Mouse (Mus musculus) CH12.LX (cell line): ENCODE data around the gene Dpf1.

Experiments
- BHLHE40 ChIP-seq: IDR thresholded peaks from 2 replicates; pipeline ENCODE4 v1.6.1; 2011; ENCODE audit warnings: mild to moderate bottlenecking, low read depth, low read length, improper control_type of control experiment
- CTCF ChIP-seq, 2 experiments: IDR thresholded peaks in 1 of 2; conservative IDR thresholded peaks in 1 of 2; 2 replicates each; pipeline ENCODE4 v1.5.1; 2011 to 2012; ENCODE audit warnings: low read depth in 2 of 2, low read length in 2 of 2, improper control_type of control experiment in 1 of 2, inconsistent platforms in 1 of 2, mild to moderate bottlenecking in 1 of 2, moderate library complexity in 1 of 2
- GABPA ChIP-seq: IDR thresholded peaks from 2 replicates; pipeline ENCODE4 v1.6.1; 2012; ENCODE audit warnings: low read depth, low read length, improper control_type of control experiment, inconsistent platforms; ENCODE audit not compliant: insufficient replicate concordance
- MAFK ChIP-seq: IDR thresholded peaks from 2 replicates; pipeline ENCODE4 v1.6.1; 2011; ENCODE audit warnings: low read length, improper control_type of control experiment; ENCODE audit not compliant: insufficient replicate concordance
- NRF1 ChIP-seq: IDR thresholded peaks from 2 replicates; pipeline ENCODE4 v1.6.1; 2014; ENCODE audit warnings: low read depth, mild to moderate bottlenecking, inconsistent platforms, low read length, improper control_type of control experiment, moderate library complexity
- POLR2A ChIP-seq: IDR thresholded peaks from 2 replicates; pipeline ENCODE4 v1.6.1; 2011; ENCODE audit warnings: low read depth, mild to moderate bottlenecking, improper control_type of control experiment, low read length
- RAD21 ChIP-seq: IDR thresholded peaks from 2 replicates; pipeline ENCODE4 v1.6.1; 2011; ENCODE audit warnings: low read depth, mild to moderate bottlenecking, low read length, improper control_type of control experiment, moderate library complexity
- TBP ChIP-seq: conservative IDR thresholded peaks from 2 replicates; pipeline ENCODE4 v1.6.1; 2011; ENCODE audit warnings: low read depth, low read length, improper control_type of control experiment
- USF1 ChIP-seq: IDR thresholded peaks from 2 replicates; pipeline ENCODE4 v1.6.1; 2014; ENCODE audit warnings: low read depth, mild to moderate bottlenecking, inconsistent platforms, low read length, improper control_type of control experiment
- ZKSCAN1 ChIP-seq: IDR thresholded peaks from 2 replicates; pipeline ENCODE4 v1.6.1; 2012; ENCODE audit warnings: low read depth, inconsistent platforms, low read length, improper control_type of control experiment, borderline replicate concordance

- TF ChIP-seq CTCF (conservative IDR thresholded peaks at IDR 0.05 in 1 of 2, IDR thresholded peaks at IDR 0.05 in 1 of 2; ENCODE audit: low read depth in 2 of 2, low read length in 2 of 2): no peak
- no peak for TF ChIP-seq MAFK
- TF ChIP-seq TBP: no peak
- no peak for TF ChIP-seq BHLHE40
- no peak for TF ChIP-seq GABPA
- no peak for TF ChIP-seq NRF1
- no peak for TF ChIP-seq USF1
- TF ChIP-seq RAD21: no peak
- no peak for TF ChIP-seq POLR2A
- TF ChIP-seq ZKSCAN1: no peak
These were observed 13.9 kb upstream of the Dpf1 start for GRCm38 (mm10) chr7:29289856-29290255.
